ENCODE assay signal across 8 mouse cellular contexts in the genomic region with DNA sequence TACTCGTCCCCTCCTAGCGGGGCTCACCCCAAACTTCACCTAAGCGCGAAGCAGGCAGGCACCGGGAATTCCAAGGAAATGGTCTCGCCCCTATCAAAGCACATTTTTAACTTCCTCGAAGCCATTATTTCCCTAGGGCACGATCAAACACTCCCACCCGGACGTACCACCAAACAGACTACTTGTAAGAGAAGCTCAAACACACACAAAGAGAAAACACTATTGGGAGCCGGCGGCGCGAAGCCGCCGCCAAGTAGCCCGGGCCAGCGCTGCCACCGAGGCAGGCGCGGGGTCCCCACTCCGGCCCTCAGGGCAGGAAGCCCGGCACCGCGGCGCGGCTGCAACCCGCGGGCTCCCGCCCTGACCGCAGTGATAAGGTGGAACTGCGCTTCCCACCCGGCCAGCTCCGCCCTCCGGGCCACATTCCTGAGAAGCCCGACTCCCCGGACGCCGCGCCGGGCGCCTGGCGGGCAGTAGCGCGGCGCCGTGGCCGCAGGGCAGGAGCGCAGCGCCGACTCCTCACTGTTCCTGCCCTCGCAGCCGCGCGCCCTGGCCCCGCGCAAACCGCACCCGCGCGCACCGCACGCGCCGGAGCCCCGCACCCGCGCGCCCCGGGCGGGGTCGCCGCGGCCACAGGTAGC. TPM values are rescaled to one million over a fixed set of nuclear protein-coding genes. Genes with fewer than 3 reads are reported as not detected.
DNase-seq lines count a peak whose midpoint lies in the region; ATAC-seq and TF ChIP-seq lines count a peak whose summit lies in the region.

No protein-coding gene starts in this region.

- no peaks in the 10 kb centered on the region for H3K9me3 ChIP-seq in embryonic facial prominence, embryonic 14.5 days (ENCODE audit: control insufficient read depth, low read length)
- no peaks in the 10 kb centered on the region for H3K9me3 ChIP-seq in heart, embryonic 15.5 days (replicated peaks)
- H3K9me3 ChIP-seq in kidney, postnatal 0 days (replicated peaks; ENCODE audit: low read length) = no peaks in the 10 kb centered on the region

- peak; percentile 43 to 57 for DNase-seq in CD8-positive naive resting alpha-beta T cell, adult 2 months (ENCODE audit: low read depth in 2 of 2, low spot score in 2 of 2)
- peak; percentile 85 to 87 for DNase-seq in adrenal gland, postnatal 36 days
- peak; percentile 71 for DNase-seq in embryonic facial prominence, embryonic 14.5 days (ENCODE audit: low spot score)
- peak; percentile 84 for DNase-seq in kidney, postnatal 0 days (ENCODE audit: low spot score)
- peak; percentile 81 to 87 for DNase-seq in lung, postnatal 4 days
- DNase-seq in right cerebral cortex, adult 18-20 months = peak; percentile 31
- peak; percentile 69 for DNase-seq in urinary bladder, postnatal 25 days (ENCODE audit: low spot score)

- H3K4me1 ChIP-seq in embryonic facial prominence, embryonic 14.5 days (ENCODE audit: control insufficient read depth, insufficient read depth, low read length) = peaks cover 8% of the 10 kb centered on the region
- peaks cover 17% of the 10 kb centered on the region for H3K4me1 ChIP-seq in heart, embryonic 15.5 days (replicated peaks)
- peaks cover 5% of the 10 kb centered on the region; the same call in 1 of the 2 replicates for H3K4me1 ChIP-seq in kidney, postnatal 0 days (replicated peaks; ENCODE audit: insufficient read depth, low read length)

- peak overlapping the region; percentile 85 for H3K4me2 ChIP-seq in embryonic facial prominence, embryonic 14.5 days (ENCODE audit: low read depth, low read length)
- H3K4me2 ChIP-seq in heart, embryonic 15.5 days = peak overlapping the region; percentile 70
- peak overlapping the region; percentile 81 for H3K4me2 ChIP-seq in kidney, postnatal 0 days (ENCODE audit: low read length)

- H3K36me3 ChIP-seq in embryonic facial prominence, embryonic 14.5 days (ENCODE audit: control insufficient read depth, insufficient read depth, low read length) = no peaks in the 10 kb centered on the region
- no peaks in the 10 kb centered on the region for H3K36me3 ChIP-seq in heart, embryonic 15.5 days
- no peaks in the 10 kb centered on the region for H3K36me3 ChIP-seq in kidney, postnatal 0 days (ENCODE audit: insufficient read depth, low read length)

- peak overlapping the region; percentile 78 for H3K4me3 ChIP-seq in embryonic facial prominence, embryonic 14.5 days (ENCODE audit: low read depth, low read length)
- peak overlapping the region; percentile 82 for H3K4me3 ChIP-seq in heart, embryonic 15.5 days
- H3K4me3 ChIP-seq in kidney, postnatal 0 days (replicated peaks; ENCODE audit: low read depth, low read length) = peak overlapping the region; percentile 68

- WGBS in embryonic facial prominence, embryonic 14.5 days = under 1% methylated on average over 26 of the region's 74 CpGs
- WGBS in heart, embryonic 15.5 days = under 1% methylated on average over 74 of the region's 74 CpGs
- WGBS in kidney, postnatal 0 days = 2% methylated on average over 57 of the region's 74 CpGs

- H3K27me3 ChIP-seq in embryonic facial prominence, embryonic 14.5 days (replicated peaks; ENCODE audit: control insufficient read depth, insufficient read depth, low read length) = no peaks in the 10 kb centered on the region
- H3K27me3 ChIP-seq in heart, embryonic 15.5 days = no peaks in the 10 kb centered on the region
- H3K27me3 ChIP-seq in kidney, postnatal 0 days (ENCODE audit: insufficient read depth, low read length) = no peaks in the 10 kb centered on the region

- peak overlapping the region; percentile 79 for H3K9ac ChIP-seq in embryonic facial prominence, embryonic 14.5 days (ENCODE audit: low read depth, low read length)
- peak overlapping the region; percentile 89 for H3K9ac ChIP-seq in heart, embryonic 15.5 days
- H3K9ac ChIP-seq in kidney, postnatal 0 days (ENCODE audit: low read depth, low read length) = peak overlapping the region; percentile 85

- no peak for TF ChIP-seq CTCF in kidney, postnatal 0 days (IDR thresholded peaks at IDR 0.05; ENCODE audit: low read depth)

- peak overlapping the region; percentile 88 for H3K27ac ChIP-seq in embryonic facial prominence, embryonic 14.5 days (replicated peaks; ENCODE audit: low read depth, low read length)
- peak overlapping the region; percentile 96 for H3K27ac ChIP-seq in heart, embryonic 15.5 days
- peak overlapping the region; percentile 92 for H3K27ac ChIP-seq in kidney, postnatal 0 days

- peak; percentile 77 for ATAC-seq in embryonic facial prominence, embryonic 14.5 days (ENCODE audit: low read depth)
- peak; percentile 86 for ATAC-seq in heart, embryonic 15.5 days (replicated peaks; ENCODE audit: insufficient number of reproducible peaks, insufficient read depth, low FRiP score, low read depth)
- peak; percentile 87 for ATAC-seq in kidney, postnatal 0 days (replicated peaks; ENCODE audit: low FRiP score, low read depth)

RNA-seq across cellular contexts. Expression of a gene that starts 0.8 kb away (rescaled TPM):
- total RNA-seq in adrenal gland, postnatal 36 days (2021) = 10 to 100 TPM; 27.5 to 39.3 TPM
- 32.3 and 39.0 TPM in 2 replicates for polyA plus RNA-seq in embryonic facial prominence, embryonic 14.5 days (2014; fragmentation: Nextera tagmentation; extraction: Ambion mirVana)
- 44.1 and 44.6 TPM in 2 replicates for polyA plus RNA-seq in heart, embryonic 15.5 days (2015; fragmentation: Nextera tagmentation; extraction: Ambion mirVana)
- 46.3 and 51.2 TPM in 2 replicates for polyA plus RNA-seq in kidney, postnatal 0 days (2015; fragmentation: Nextera tagmentation; extraction: Ambion mirVana)

Comparison
In these comparisons a context has a peak if more than half of its experiments do, and no peak if none do; other contexts are left out.
1. Peak in every context shown above with its lines: DNase-seq, ATAC-seq, H3K4me3 ChIP-seq and H3K27ac ChIP-seq.
2. DNase-seq: peak in every context shown above with its lines; median percentile 86 in adrenal gland, postnatal 36 days; 84 in kidney, postnatal 0 days; 84 in lung, postnatal 4 days; 71 in embryonic facial prominence, embryonic 14.5 days; 69 in urinary bladder, postnatal 25 days; 50 in CD8-positive naive resting alpha-beta T cell, adult 2 months; 31 in right cerebral cortex, adult 18-20 months.